Mouse (Mus musculus): ENCODE data around the gene Cmtm1. TPM values are rescaled to one million over a fixed set of nuclear protein-coding genes. Genes with fewer than 3 reads are reported as not detected.
"Not testable (repeated sequence)": the region's sequence is repeated elsewhere in the genome, so short reads cannot be mapped to it uniquely, and the experiment has no call there.

The Cmtm1 gene
- polyA plus RNA-seq, 1 experiment from 2014 or later: not detected

DNA sequence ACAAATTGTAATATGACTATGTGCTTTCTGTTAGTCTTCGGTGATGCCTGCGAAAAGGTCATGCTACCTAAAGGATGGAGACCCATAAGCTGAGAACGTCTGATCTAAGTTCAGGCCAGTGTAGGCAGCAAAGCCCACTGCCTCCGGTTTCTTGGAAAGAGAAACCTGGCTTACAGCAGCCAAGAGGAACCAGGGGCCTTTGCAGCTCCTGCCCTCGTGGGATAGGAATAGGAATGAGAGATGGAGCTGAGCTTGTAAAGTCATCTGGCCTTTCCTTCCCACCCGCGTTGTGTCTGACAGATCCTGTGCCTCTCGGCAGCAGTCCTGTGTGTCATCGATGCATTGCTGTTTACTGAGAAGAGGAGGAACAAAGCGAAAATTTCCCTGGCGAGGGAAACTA, 11.3 kb upstream of the Cmtm1 start, which contains the start of gene Gm11020:
Gene Gm11020 (plus strand): TSS at position 301 of the 400 bp plus-strand sequence.
- H3K27me3 ChIP-seq; H3K36me3 ChIP-seq; DNase-seq; ATAC-seq (ENCODE audit: low read depth); H3K27ac ChIP-seq; H3K9me3 ChIP-seq (replicated peaks); H3K9ac ChIP-seq; H3K4me1 ChIP-seq (replicated peaks); H3K4me3 ChIP-seq (replicated peaks); H3K4me2 ChIP-seq: not testable (repeated sequence)
- WGBS (ENCODE audit: insufficient replicate concordance): 70% methylated on average over 11 of the region's 11 CpGs

DNA sequence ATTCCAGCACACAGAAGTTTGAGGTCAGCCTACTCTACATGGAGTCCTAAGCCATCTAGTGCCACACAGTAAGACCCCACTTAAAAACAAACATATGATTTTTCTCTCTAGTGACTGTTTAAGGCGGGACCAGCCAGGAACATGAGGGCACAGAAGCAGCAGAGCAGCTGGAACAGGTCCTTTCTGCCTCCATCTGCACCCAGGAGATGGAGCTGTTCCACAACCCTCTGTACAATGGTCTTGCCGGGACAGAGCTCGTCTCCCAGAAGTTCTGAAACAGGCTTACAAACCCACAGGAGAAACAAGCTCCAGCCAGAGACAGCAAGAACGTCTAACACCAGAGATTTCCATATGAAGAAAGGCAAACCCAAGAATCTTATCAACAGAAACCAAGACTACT, 3.4 kb upstream of the Cmtm1 start:
- Histone ChIP-seq H3K4me2 (no peak overlapping the region), H3K9ac (no peak overlapping the region), H3K4me1 (replicated peaks) (peaks cover 3% of the 10 kb centered on the region; the same call in 1 of the 2 replicates), H3K9me3 (replicated peaks) (no peaks in the 10 kb centered on the region), H3K27ac (no peak overlapping the region), H3K4me3 (replicated peaks) (no peak overlapping the region), H3K27me3 (no peaks in the 10 kb centered on the region), H3K36me3 (no peaks in the 10 kb centered on the region)
- no peak for DNase-seq
- ATAC-seq (ENCODE audit: low read depth): no peak
- WGBS (ENCODE audit: insufficient replicate concordance): 43% methylated on average over 4 of the region's 4 CpGs

DNA sequence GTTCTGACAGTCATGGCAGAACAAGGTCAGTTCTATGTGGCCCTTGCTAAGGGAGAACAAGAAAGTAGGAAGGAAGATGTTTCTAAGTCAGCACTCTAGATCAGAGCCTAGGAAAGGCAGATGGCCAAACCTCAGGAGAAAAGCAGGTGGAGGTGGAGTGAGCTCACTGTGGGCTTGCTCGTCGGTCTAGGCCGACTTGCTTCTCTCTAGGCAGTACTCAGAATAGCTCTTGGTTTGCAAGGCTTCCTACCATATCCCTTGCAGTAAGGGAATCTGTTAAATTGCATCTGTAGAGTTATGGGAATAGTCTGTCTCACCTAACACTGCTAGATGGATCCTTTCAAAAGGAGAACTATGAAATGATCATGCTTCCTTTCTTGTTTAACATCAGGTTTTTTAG, 2.1 kb upstream of the Cmtm1 start:
- H3K9ac ChIP-seq, H3K27me3 ChIP-seq: not testable (repeated sequence)
- WGBS (ENCODE audit: insufficient replicate concordance): 72% methylated on average over 3 of the region's 3 CpGs

DNA sequence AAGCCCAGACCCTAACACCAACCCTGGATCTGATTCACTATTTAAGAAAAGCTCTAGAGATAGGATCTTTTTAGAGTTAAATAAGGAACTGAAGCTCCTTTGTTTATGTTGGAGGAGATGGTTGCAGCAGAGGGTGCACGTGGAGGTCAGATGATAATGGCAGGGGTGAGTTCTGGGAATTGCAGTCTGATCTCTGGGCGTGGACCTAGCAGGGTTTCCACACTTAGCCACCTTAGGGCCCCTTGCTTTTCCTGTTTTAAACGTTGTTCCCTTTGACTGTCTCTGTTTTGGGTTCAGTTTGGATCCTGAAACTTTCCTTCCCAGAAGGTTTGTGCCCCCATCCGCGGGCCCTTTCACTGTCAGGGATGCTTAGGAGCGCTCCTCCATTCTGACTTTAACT, 1.6 kb downstream of the Cmtm1 start:
- H3K27me3 ChIP-seq; H3K4me1 ChIP-seq (replicated peaks); H3K27ac ChIP-seq; H3K9me3 ChIP-seq (replicated peaks); H3K36me3 ChIP-seq; H3K4me3 ChIP-seq (replicated peaks); H3K4me2 ChIP-seq; ATAC-seq (ENCODE audit: low read depth); DNase-seq; H3K9ac ChIP-seq: not testable (repeated sequence)
- WGBS (ENCODE audit: insufficient replicate concordance): 33% methylated on average over 6 of the region's 6 CpGs

More for the DNA sequence above, 2.1 kb upstream of the Cmtm1 start:
- not testable (repeated sequence) for H3K9me3 ChIP-seq (replicated peaks); DNase-seq; ATAC-seq (ENCODE audit: low read depth); H3K4me3 ChIP-seq (replicated peaks); H3K4me1 ChIP-seq (replicated peaks); H3K36me3 ChIP-seq; H3K4me2 ChIP-seq; H3K27ac ChIP-seq

DNA sequence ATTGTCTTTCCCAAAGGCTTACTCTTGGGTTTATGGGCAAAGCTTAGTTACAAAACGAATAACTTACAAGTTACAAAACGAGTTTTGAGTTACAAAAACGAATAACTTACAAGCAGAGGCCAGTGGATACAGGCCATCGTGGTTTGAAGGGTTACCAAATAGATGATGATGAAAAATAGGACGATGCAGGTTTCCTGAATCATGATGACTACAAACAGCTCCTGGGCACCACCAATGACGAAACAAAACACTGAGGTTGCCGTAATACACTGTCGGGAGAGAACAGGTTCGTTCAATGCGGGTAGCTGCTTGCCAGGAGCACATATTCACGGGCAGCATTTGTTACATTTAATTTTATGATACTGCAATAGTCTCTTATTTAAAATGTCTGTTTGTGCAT, 5.0 kb downstream of the Cmtm1 start:
- DNase-seq (no peak), ATAC-seq (ENCODE audit: low read depth) (no peak)
- H3K4me1 ChIP-seq (replicated peaks): peaks cover 4% of the 10 kb centered on the region; the same call in 1 of the 2 replicates
- H3K9me3 ChIP-seq (replicated peaks): no peaks in the 10 kb centered on the region
- no peaks in the 10 kb centered on the region for H3K36me3 ChIP-seq
- H3K4me3 ChIP-seq (replicated peaks): no peak overlapping the region
- no peak overlapping the region for H3K4me2 ChIP-seq
- H3K27ac ChIP-seq: no peak overlapping the region
- 74% methylated on average over 11 of the region's 11 CpGs for WGBS (ENCODE audit: insufficient replicate concordance)
- no peak overlapping the region for H3K9ac ChIP-seq
- H3K27me3 ChIP-seq: no peaks in the 10 kb centered on the region

DNA sequence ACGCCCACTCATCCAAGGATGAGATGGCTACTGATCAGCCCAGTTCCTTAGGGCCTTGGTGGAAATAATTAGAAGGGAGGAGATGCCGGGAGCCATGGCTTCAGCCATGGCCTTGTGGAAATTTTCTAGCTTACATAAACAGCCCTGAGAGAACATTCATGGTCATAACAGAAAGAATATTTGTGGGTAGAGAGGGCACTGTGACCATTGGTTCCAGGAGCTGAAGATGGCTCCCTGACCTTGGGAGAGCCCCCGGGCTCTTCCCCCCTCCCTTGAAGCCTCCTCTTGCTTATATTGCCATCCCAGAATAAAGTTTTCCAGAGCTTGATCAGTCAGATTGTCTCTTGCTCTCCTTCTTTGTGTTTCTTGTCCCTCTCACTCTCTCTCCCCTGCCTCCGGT, 7.4 kb downstream of the Cmtm1 start:
- H3K36me3 ChIP-seq; H3K27me3 ChIP-seq; ATAC-seq (ENCODE audit: low read depth); H3K4me1 ChIP-seq (replicated peaks); H3K9me3 ChIP-seq (replicated peaks); H3K27ac ChIP-seq; DNase-seq; H3K9ac ChIP-seq; H3K4me2 ChIP-seq; H3K4me3 ChIP-seq (replicated peaks): not testable (repeated sequence)
- 71% methylated on average over 4 of the region's 4 CpGs for WGBS (ENCODE audit: insufficient replicate concordance)

DNA sequence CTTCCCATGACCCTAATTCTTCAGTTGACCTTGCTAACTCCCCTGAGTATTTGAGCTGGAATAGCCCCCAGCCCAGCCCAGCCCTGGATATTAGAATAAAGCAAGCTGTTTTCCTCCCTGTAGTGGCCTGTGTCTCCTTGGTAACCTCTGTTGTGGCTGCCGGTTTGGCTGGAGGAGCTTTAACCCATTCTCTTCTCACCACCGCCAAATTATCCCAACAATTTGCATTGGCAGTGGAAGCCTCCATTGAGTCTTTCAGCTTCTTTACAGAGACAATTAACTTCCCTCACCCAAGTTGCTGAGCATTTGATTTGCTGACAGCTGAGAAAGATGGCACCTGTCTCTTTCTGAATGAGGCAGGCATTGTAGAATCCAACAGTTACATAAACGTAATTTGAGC, 8.4 kb downstream of the Cmtm1 start:
- ATAC-seq (ENCODE audit: low read depth); DNase-seq; H3K27me3 ChIP-seq; H3K4me2 ChIP-seq; H3K36me3 ChIP-seq; H3K9ac ChIP-seq; H3K9me3 ChIP-seq (replicated peaks); H3K4me1 ChIP-seq (replicated peaks); H3K27ac ChIP-seq; H3K4me3 ChIP-seq (replicated peaks): not testable (repeated sequence)
- 45% methylated on average over 3 of the region's 3 CpGs for whole genome bisulfite sequencing (ENCODE audit: insufficient replicate concordance)

DNA sequence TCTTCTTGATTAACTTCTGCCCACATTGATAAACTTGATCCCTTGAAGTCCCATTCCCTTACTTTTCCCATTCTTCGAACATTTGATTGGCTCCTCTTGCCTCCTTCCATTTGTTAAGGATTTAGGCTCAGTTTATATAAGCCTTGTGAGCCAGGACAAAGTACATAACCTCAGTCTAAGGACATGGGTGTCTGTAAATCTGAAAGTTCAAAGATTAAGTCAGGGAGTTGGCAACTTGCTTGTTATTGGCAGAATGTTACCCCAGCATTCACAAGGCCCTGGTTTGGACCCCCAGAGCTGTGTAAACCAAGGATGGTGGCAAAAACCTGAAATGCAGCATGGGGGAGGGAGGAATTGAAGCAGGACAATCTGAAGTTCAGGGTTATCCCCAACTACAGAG, 15.5 kb downstream of the Cmtm1 start:
- Histone ChIP-seq H3K27me3 (no peaks in the 10 kb centered on the region), H3K36me3 (no peaks in the 10 kb centered on the region), H3K4me1 (replicated peaks) (0 out of 2 replicates have a peak, but pooled peaks cover 3% of the 10 kb centered on the region), H3K9ac (no peak overlapping the region), H3K27ac (no peak overlapping the region), H3K4me2 (no peak overlapping the region), H3K4me3 (replicated peaks) (no peak overlapping the region), H3K9me3 (replicated peaks) (no peaks in the 10 kb centered on the region)
- ATAC-seq (ENCODE audit: low read depth) (no peak), DNase-seq (no peak)
- 63% methylated on average over 1 of the region's 1 CpGs for WGBS (ENCODE audit: insufficient replicate concordance)

DNA sequence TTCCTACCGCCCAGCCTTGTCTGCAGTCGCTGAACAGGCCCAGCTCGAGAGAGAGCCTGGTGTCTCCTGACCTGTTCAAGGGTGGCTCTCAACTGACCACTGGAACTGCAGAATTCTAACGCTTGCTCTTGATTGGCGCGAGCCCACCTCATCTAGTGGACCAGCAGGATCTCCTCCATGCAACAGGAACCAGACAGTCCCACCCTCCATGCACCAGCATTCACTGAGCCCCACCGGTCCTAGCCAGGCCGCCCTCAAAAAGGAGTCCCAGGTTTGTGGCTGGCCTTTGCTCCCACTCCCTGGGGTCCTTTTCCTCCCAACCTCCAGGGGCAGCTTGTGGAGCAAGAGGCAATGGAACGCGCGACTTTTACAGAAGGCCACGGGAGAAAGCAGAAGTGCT, 16.9 kb downstream of the Cmtm1 start, which contains the start of gene Cmtm2a:
Gene Cmtm2a (minus strand): TSS at position 101 of the 400 bp plus-strand sequence.
- not testable (repeated sequence) for DNase-seq; ATAC-seq (ENCODE audit: low read depth); H3K9me3 ChIP-seq (replicated peaks); H3K9ac ChIP-seq; H3K36me3 ChIP-seq; H3K27me3 ChIP-seq; H3K27ac ChIP-seq; H3K4me3 ChIP-seq (replicated peaks); H3K4me1 ChIP-seq (replicated peaks); H3K4me2 ChIP-seq
- WGBS (ENCODE audit: insufficient replicate concordance): 76% methylated on average over 12 of the region's 12 CpGs

DNA sequence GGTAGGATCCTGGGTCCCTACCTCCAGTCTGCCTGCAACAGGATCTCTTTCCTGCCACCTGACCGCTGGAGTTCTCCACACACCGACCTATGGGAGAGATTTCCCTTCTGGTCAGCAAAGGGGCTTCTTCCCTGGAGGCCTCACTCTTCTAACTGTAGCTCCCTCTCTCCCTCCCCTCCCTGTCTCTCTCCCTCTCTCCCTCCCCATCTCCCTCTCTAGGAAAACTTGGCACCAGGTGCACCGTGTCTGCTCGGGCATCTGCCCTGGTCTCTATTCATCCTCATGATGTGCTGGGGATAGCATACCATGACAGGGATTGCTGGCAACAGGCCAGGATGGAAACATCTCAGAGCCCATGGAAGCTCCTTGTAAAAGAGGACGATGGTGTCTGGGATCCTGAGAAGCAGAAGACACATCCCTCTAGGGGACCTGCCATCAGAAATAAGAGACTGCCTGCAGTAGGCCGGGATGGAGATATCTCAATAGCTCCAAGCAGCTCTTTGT, 41.0 kb downstream of the Cmtm1 start:
- Histone ChIP-seq H3K27ac (no peak overlapping the region), H3K9ac (no peak overlapping the region), H3K4me3 (replicated peaks) (no peak overlapping the region), H3K27me3 (no peaks in the 10 kb centered on the region), H3K4me1 (replicated peaks) (0 out of 2 replicates have a peak, but pooled peaks cover 4% of the 10 kb centered on the region), H3K36me3 (peaks cover 9% of the 10 kb centered on the region), H3K4me2 (no peak overlapping the region), H3K9me3 (replicated peaks) (no peaks in the 10 kb centered on the region)
- ATAC-seq (ENCODE audit: low read depth) (no peak), DNase-seq (no peak)
- WGBS (ENCODE audit: insufficient replicate concordance): 70% methylated on average over 6 of the region's 6 CpGs

DNA sequence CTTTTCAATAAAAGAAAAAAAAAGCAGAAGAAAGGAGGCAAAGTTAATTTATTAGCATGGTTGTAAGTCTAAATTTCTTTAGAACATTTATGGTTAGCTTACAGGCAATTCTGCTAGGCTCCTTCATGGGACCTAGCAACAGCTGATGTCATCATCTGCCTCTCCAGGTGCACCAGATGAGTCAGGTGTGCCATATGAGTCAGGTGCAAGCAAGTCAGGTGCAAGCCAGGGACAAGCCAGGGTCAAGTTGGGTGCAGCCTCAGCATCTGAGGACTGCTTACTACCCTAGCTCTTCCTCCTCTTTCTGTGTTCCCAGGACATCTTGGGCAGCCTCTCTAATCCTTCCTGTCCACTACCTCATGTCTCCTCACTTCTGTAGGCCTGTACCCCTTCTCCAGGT, 41.6 kb downstream of the Cmtm1 start:
- Histone ChIP-seq H3K27ac (no peak overlapping the region), H3K4me3 (replicated peaks) (no peak overlapping the region), H3K4me2 (no peak overlapping the region), H3K36me3 (peaks cover 15% of the 10 kb centered on the region), H3K9me3 (replicated peaks) (no peaks in the 10 kb centered on the region), H3K4me1 (replicated peaks) (0 out of 2 replicates have a peak, but pooled peaks cover 4% of the 10 kb centered on the region), H3K9ac (no peak overlapping the region), H3K27me3 (no peaks in the 10 kb centered on the region)
- ATAC-seq (ENCODE audit: low read depth): no peak
- no peak for DNase-seq

DNA sequence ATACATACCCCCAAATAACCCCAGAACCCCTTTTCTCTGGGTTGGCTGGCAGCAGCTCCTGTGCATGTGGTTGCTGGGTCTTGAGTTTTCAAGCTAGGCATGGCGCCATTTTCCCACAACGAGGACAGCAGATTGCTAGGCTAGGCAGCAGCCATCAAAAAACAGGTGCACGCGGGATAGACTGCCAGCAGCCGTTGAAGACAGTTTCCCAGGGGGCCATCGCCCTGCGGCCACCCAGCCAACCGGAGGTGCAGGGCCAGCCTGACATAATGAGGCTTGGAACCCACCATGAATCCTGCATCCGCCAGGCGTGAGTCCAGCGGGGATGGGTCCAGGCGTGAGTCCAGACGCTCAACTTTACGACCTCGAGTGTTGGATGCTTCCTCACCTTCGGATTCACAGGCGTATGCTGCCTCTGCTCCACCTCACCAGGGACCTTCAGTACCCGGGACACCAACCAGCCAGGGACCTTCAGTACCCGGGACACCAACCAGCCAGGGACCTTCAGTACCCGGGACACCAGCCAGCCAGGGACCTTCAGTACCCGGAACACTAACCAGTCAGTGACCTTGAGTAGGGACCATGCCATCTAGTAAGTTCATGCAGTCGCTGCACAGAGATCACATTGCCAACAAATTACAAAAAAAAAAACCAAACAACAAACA, 45.5 kb downstream of the Cmtm1 start:
- H3K27me3 ChIP-seq; H3K4me2 ChIP-seq; H3K4me1 ChIP-seq (replicated peaks); H3K4me3 ChIP-seq (replicated peaks); DNase-seq; H3K9me3 ChIP-seq (replicated peaks); ATAC-seq (ENCODE audit: low read depth); H3K27ac ChIP-seq; H3K9ac ChIP-seq: not testable (repeated sequence)
- 88% methylated on average over 22 of the region's 22 CpGs for WGBS (ENCODE audit: insufficient replicate concordance)
- H3K36me3 ChIP-seq: peaks cover 19% of the 10 kb centered on the region
